Mouse (Mus musculus) testis, adult 2 months (tissue): ENCODE results near the gene Gm45234. TPM values are rescaled to one million over a fixed set of nuclear protein-coding genes. Genes with fewer than 3 reads are reported as not detected.

Experiments used
- H3K27ac ChIP-seq: fragments of 200-500 bp; 2 replicates; pipeline ENCODE4 v1.5.1; 2012; ENCODE audit warnings: low read depth, low read length; ENCODE audit not compliant: control insufficient read depth, insufficient read depth
- H3K27me3 ChIP-seq: fragments of 200-500 bp; 2 replicates; pipeline ENCODE4 v1.6.1; 2012; ENCODE audit warnings: mild to moderate bottlenecking, low read length, moderate library complexity; ENCODE audit not compliant: control insufficient read depth, insufficient read depth
- H3K36me3 ChIP-seq: fragments of 200-500 bp; 2 replicates; pipeline ENCODE4 v1.6.1; 2012; ENCODE audit warnings: mild to moderate bottlenecking, low read length; ENCODE audit not compliant: control insufficient read depth, insufficient read depth
- H3K4me1 ChIP-seq: fragments of 200-500 bp; 2 replicates; pipeline ENCODE4 v1.6.1; 2012; ENCODE audit warnings: low read length; ENCODE audit not compliant: control insufficient read depth, insufficient read depth
- H3K4me3 ChIP-seq: fragments of 200-500 bp; 2 replicates; pipeline ENCODE4 v1.5.1; 2012; ENCODE audit warnings: low read depth, mild to moderate bottlenecking, low read length, moderate library complexity, mixed read lengths; ENCODE audit not compliant: control insufficient read depth
- CTCF ChIP-seq: fragments of 200-500 bp; IDR thresholded peaks from 2 replicates; pipeline ENCODE4 v1.5.1; 2012; ENCODE audit warnings: low read depth, mild to moderate bottlenecking, inconsistent platforms, low read length, moderate library complexity; ENCODE audit not compliant: control insufficient read depth, insufficient read depth, insufficient replicate concordance
- POLR2A ChIP-seq: fragments of 200-500 bp; IDR thresholded peaks from 2 replicates; pipeline ENCODE4 v1.6.1; 2012; ENCODE audit warnings: low read depth, mild to moderate bottlenecking, inconsistent platforms, low read length, moderate library complexity; ENCODE audit not compliant: control insufficient read depth
- polyA plus RNA-seq: library from polyadenylated mRNA; depleted of rRNA; stranded (reverse); fragments of >200 nt; gene quantifications from 2 replicates; pipeline ENCODE4 v1.2.3, GENCODE M21; 2012

Gene Gm45234
- polyA plus RNA-seq, 1 experiment: 0.05 TPM

GRCm38 (mm10) chr6:124742839-124743514 is 12.8 kb downstream of the Gm45234 start:
- H3K4me3 ChIP-seq: no peak overlapping the region; the same call in 1 of the 2 replicates
- peaks cover 26% of the 10 kb centered on the region for H3K4me1 ChIP-seq
- H3K36me3 ChIP-seq: no peaks in the 10 kb centered on the region
- no peak for TF ChIP-seq CTCF
- TF ChIP-seq POLR2A: no peak
- H3K27ac ChIP-seq: no peak overlapping the region
- H3K27me3 ChIP-seq: no peaks in the 10 kb centered on the region

- Histone ChIP-seq H3K4me3 (peak overlapping the region; percentile 93), H3K36me3 (no peaks in the 10 kb centered on the region), H3K27me3 (no peaks in the 10 kb centered on the region), H3K4me1 (peaks cover 26% of the 10 kb centered on the region), H3K27ac (peak overlapping the region; percentile 98)
- TF ChIP-seq POLR2A (no peak), CTCF (no peak)
Measured at GRCm38 (mm10) chr6:124741842-124742241, 14.0 kb downstream of the Gm45234 start.

DNA sequence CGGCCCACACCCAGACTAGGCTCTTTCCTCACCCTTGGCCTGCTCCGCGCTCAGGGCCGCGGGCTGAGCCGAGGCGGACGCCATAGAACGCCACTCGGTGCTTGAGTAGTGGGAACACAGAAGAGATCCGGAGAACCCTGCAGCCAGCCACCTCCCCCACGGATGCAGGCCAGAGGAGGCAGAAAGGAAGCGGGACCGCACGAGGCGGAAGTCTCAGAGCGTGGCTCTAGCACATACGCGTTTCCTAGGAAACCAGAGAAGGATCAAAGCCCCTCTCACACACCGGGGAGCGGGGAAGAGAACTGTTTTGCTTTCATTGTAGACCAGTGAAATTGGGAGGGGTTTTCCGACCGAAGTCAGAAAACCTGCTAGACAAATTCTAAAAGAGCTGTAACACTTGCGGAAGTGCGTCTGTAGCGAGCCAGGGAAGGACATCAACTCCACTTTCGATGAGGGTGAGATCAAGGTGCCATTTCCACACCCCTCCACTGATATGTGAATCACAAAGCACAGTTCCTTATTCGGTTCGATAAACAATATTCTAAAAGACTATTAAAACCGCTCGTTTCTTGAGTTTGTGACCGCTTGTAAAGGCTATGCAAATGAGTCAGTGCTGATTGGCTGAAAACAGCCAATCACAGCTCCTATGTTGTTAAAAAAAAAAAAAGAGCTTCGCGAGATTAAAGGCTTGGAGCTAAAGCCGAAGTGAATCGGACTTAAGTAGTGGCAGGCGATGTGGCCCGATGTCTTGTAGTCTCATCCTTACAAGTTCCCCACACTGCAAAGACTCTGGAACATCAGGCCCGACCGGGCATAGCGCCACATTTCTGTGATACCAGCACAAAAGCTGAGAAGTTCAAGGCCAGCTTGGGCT is 14.7 kb downstream of the Gm45234 start, which contains the start of gene Grcc10:
Gene Grcc10, minus strand, starts transcription at position 487 of the 874 bp plus-strand sequence.
- H3K36me3 ChIP-seq: no peaks in the 10 kb centered on the region
- H3K4me3 ChIP-seq: peak within 1 kb of the TSS; percentile 93
- peak within 1 kb of the TSS; percentile 98 for H3K27ac ChIP-seq
- no peaks in the 10 kb centered on the region for H3K27me3 ChIP-seq
- peaks cover 19% of the 10 kb centered on the region for H3K4me1 ChIP-seq
- TF ChIP-seq POLR2A (peak; percentile 88), CTCF (no peak)

- Histone ChIP-seq H3K36me3 (no peaks in the 10 kb centered on the region), H3K27ac (peak overlapping the region; percentile 98), H3K27me3 (no peaks in the 10 kb centered on the region), H3K4me3 (peak overlapping the region; percentile 93), H3K4me1 (peaks cover 16% of the 10 kb centered on the region)
- no peak; the same call in 1 of the 2 replicates for TF ChIP-seq CTCF
- TF ChIP-seq POLR2A: no peak
Measured at GRCm38 (mm10) chr6:124740211-124740887, 15.5 kb downstream of the Gm45234 start.

DNA sequence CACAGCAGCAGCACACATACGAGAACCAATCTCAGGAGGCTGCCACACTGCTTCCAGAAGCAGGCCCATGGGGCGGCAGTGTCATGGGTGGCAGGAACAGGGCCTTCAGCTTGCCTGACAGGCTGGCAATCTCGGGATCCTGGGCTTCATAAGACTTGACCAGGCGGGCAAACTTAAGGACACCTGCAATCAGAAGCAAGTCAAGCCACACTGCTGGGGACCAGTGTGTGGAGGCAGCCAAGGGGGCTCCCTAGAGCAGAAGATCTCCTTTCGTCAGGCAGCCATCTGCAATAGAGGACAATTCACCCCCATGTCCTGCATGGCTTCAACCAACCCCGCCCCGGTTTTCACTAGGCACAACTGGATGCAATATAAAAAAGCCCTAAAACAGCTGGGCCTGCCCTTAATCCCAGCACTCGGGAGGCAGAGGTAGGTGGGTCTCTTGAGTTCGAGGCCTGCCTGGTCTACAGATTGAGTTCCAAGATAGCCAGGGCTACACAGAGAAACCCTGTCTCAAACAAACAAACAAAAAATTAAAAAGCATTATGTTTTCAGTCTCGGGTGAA is 16.5 kb downstream of the Gm45234 start:
- TF ChIP-seq CTCF (no peak), POLR2A (no peak)
- Histone ChIP-seq H3K27me3 (no peaks in the 10 kb centered on the region), H3K4me1 (peaks cover 8% of the 10 kb centered on the region), H3K4me3 (peak overlapping the region; percentile 6), H3K27ac (no peak overlapping the region), H3K36me3 (no peaks in the 10 kb centered on the region)

GRCm38 (mm10) chr6:124738511-124739023 is 17.3 kb downstream of the Gm45234 start, which contains the start of gene Ptpn6:
Ptpn6 (minus strand) TSS chr6:124738714.
- H3K27ac ChIP-seq: no peak within 1 kb of the TSS
- TF ChIP-seq CTCF (no peak), POLR2A (no peak)
- H3K36me3 ChIP-seq: no peaks in the 10 kb centered on the region
- peak within 1 kb of the TSS; percentile 6; the same call in 1 of the 2 replicates for H3K4me3 ChIP-seq
- H3K27me3 ChIP-seq: no peaks in the 10 kb centered on the region
- H3K4me1 ChIP-seq: peaks cover 8% of the 10 kb centered on the region
